Mouse (Mus musculus) thymus, adult 2 months (tissue): ENCODE measurements around the gene Arhgap24.

Experiments
- CTCF ChIP-seq: fragments of 200-500 bp; IDR thresholded peaks from 2 replicates; pipeline ENCODE4 v1.5.1; 2012; ENCODE audit warnings: mild to moderate bottlenecking, control low read depth, low read length, moderate library complexity, borderline replicate concordance; ENCODE audit not compliant: control insufficient read depth, poor library complexity, insufficient read depth; ENCODE audit errors: extremely low read depth
- POLR2A ChIP-seq: fragments of 200-500 bp; IDR thresholded peaks from 2 replicates; pipeline ENCODE4 v1.6.1; 2012; ENCODE audit warnings: mild to moderate bottlenecking, low read length, control low read depth, moderate library complexity; ENCODE audit not compliant: control insufficient read depth, poor library complexity, insufficient read depth; ENCODE audit errors: extremely low read depth

DNA sequence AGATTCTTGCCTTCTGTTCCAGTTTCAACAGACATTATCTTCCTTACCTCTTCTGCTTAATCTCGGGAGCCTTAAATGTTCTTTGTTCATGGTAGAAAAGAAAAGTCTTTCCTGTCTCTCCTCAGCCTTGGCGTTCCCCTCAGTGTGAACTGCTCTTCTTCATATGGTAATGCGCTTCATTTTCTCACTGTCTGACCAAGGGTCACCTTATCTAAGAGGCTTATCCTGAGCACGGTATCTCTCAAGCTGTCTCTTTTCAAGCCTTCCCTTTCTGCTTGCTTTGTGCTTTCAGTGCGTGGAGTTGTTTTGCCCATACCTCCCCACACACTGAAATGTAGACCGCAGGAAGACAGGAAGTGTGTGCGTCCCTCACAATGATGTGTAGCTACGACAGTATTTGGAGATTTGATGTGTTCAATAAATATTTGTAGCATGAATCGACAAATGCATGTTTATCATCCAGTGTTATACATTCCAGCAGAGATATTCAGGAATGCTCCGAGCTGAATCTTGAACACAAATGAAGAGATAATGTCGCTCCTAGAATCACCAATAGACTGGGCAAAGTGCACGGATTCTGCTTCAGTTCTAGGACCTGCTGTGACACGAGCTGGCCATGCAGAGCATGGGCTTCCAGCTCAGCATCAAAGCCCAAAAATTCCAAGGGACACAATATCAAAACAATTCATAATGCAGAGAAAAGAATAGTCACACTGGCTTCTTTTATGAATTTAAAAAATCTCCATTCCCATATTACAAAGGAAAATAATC lies 424.4 kb downstream of the Arhgap24 start:
- TF ChIP-seq CTCF (no peak), POLR2A (no peak)
